Mouse (Mus musculus) olfactory bulb, adult 2 months (tissue): Measurements from ENCODE around the gene Hecw2.

Experiments used
- CTCF ChIP-seq: fragments of 200-500 bp; IDR thresholded peaks from 2 replicates; pipeline ENCODE4 v1.5.1; 2012; ENCODE audit warnings: low read depth, mild to moderate bottlenecking, low read length, moderate library complexity; ENCODE audit not compliant: insufficient read depth
- POLR2A ChIP-seq: fragments of 200-500 bp; IDR thresholded peaks from 2 replicates; pipeline ENCODE4 v1.6.1; 2012; ENCODE audit warnings: mild to moderate bottlenecking, low read depth, low read length, moderate library complexity; ENCODE audit not compliant: insufficient read depth

GRCm38 (mm10) chr1:54002077-54002476, 192.9 kb downstream of the Hecw2 start:
- no peak for TF ChIP-seq POLR2A
- no peak for TF ChIP-seq CTCF
